Mouse (Mus musculus) myocyte (in vitro differentiated cells): ENCODE results near the gene Diaph3.

ENCODE experiments used
- E2F4 ChIP-seq: IDR thresholded peaks from one replicate; pipeline ENCODE4 v1.6.1; 2011; ENCODE audit warnings: mild to moderate bottlenecking, control low read depth, moderate library complexity; ENCODE audit not compliant: insufficient read depth
- MYOD1 ChIP-seq, 3 experiments: IDR thresholded peaks; one replicate each; pipeline ENCODE4 v1.6.1; 2011; ENCODE audit warnings: control low read depth in 2 of 3, low read depth in 2 of 3, mild to moderate bottlenecking in 2 of 3, moderate library complexity in 1 of 3; ENCODE audit not compliant: insufficient read length in 2 of 3, control insufficient read depth in 1 of 3
- POLR2A ChIP-seq: IDR thresholded peaks from one replicate; pipeline ENCODE4 v1.6.1; 2011; ENCODE audit warnings: low read depth, mild to moderate bottlenecking, control low read depth, moderate library complexity; ENCODE audit not compliant: insufficient read length
- POLR2AphosphoS2 ChIP-seq: IDR thresholded peaks from one replicate; pipeline ENCODE4 v1.6.1; 2011; ENCODE audit warnings: low read depth, control low read depth; ENCODE audit not compliant: insufficient read length

GRCm38 (mm10) chr14:86731300-86731699, 409.7 kb downstream of the Diaph3 start:
- TF ChIP-seq POLR2AphosphoS2 (no peak), MYOD1 (IDR thresholded peaks at IDR 0.05; ENCODE audit: control insufficient read depth in 1 of 3, insufficient read length in 2 of 3, low read depth in 2 of 3) (no peak), E2F4 (no peak), POLR2A (no peak)
